Mouse (Mus musculus) thymus, postnatal 10 days (tissue): Measurements from ENCODE around the gene Mast2.

ENCODE experiments used
- DNase-seq, 2 experiments: peaks; one replicate each; pipeline ENCODE4 v3.0.0; 2021; ENCODE audit warnings: low spot score in 2 of 2

The Mast2 gene

GRCm38 (mm10) chr4:116411401-116411800 lies 52.6 kb downstream of the Mast2 start:
- no peak for DNase-seq

- no peak for DNase-seq
Measured at GRCm38 (mm10) chr4:116406668-116407067, 57.3 kb downstream of the Mast2 start.

- DNase-seq = no peak
Measured at GRCm38 (mm10) chr4:116405955-116406351, 58.0 kb downstream of the Mast2 start.

GRCm38 (mm10) chr4:116405276-116405954 lies 58.6 kb downstream of the Mast2 start:
- no peak for DNase-seq

- no peak for DNase-seq
Measured at GRCm38 (mm10) chr4:116403884-116404283, 60.1 kb downstream of the Mast2 start.

GRCm38 (mm10) chr4:116402708-116403107 lies 61.3 kb downstream of the Mast2 start:
- no peak for DNase-seq

GRCm38 (mm10) chr4:116398051-116398450 lies 65.9 kb downstream of the Mast2 start:
- no peak for DNase-seq

- DNase-seq = no peak
Measured at GRCm38 (mm10) chr4:116377973-116378667, 85.9 kb downstream of the Mast2 start.

GRCm38 (mm10) chr4:116371676-116372075 lies 92.3 kb downstream of the Mast2 start:
- DNase-seq = no peak

- peak in 1 of 2 experiments; percentile 32 for DNase-seq
Measured at GRCm38 (mm10) chr4:116358099-116358498, 105.9 kb downstream of the Mast2 start.

- DNase-seq = no peak
Measured at GRCm38 (mm10) chr4:116352919-116353318, 111.1 kb downstream of the Mast2 start.

- DNase-seq = no peak
Measured at GRCm38 (mm10) chr4:116352496-116352895, 111.5 kb downstream of the Mast2 start.

- peak; percentile 8 to 35 for DNase-seq
Measured at GRCm38 (mm10) chr4:116342119-116342518, 121.9 kb downstream of the Mast2 start.

- no peak for DNase-seq
Measured at GRCm38 (mm10) chr4:116336294-116336693, 127.7 kb downstream of the Mast2 start.

- DNase-seq = no peak
Measured at GRCm38 (mm10) chr4:116329256-116329655, 134.7 kb downstream of the Mast2 start.

- no peak for DNase-seq
Measured at GRCm38 (mm10) chr4:116322127-116322526, 141.9 kb downstream of the Mast2 start.

- no peak for DNase-seq
Measured at GRCm38 (mm10) chr4:116317575-116317974, 146.4 kb downstream of the Mast2 start.

GRCm38 (mm10) chr4:116304551-116304950 lies 159.4 kb downstream of the Mast2 start:
- no peak for DNase-seq

- no peak for DNase-seq
Measured at GRCm38 (mm10) chr4:116300878-116301355, 163.1 kb downstream of the Mast2 start.

- no peak for DNase-seq
Measured at GRCm38 (mm10) chr4:116293296-116293695, 170.7 kb downstream of the Mast2 start.

GRCm38 (mm10) chr4:116291561-116291960 lies 172.4 kb downstream of the Mast2 start:
- DNase-seq = no peak

GRCm38 (mm10) chr4:116282211-116282610 lies 181.8 kb downstream of the Mast2 start:
- peak in 1 of 2 experiments; percentile 15 for DNase-seq

- no peak for DNase-seq
Measured at GRCm38 (mm10) chr4:116268220-116268619, 195.8 kb downstream of the Mast2 start.
